Comparison of ENCODE assay signal across 25 mouse cellular contexts in the genomic region with DNA sequence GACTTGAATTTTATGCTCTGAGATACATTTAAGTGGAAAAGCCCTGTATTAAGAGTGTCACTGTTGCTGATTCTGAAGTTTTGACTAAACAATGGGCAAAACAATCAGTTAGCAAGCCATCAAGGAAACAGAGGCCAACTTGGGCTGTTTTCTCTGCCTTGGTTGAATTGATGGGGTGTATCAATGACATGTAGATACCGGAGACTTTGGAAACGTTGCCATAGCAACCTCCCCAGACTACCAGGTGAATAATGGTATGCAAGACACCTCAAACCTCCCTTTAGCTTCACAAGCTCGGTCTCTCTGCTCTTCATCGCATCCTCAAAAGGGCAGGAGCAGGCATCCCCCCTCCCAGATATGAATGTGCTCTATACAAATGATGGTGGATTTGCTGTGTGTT.
DNase-seq lines count a peak whose midpoint lies in the region; ATAC-seq and TF ChIP-seq lines count a peak whose summit lies in the region.
"Had no signal": no experiment of that assay in that cellular context is flagged by ENCODE, and none has a peak within 500 bp of the region (broad histone marks: within the 10 kb centered on the region; RNA-seq: fewer than 3 reads in every experiment).

No protein-coding gene starts in this region.

- peaks cover 10% of the 10 kb centered on the region for H3K4me1 ChIP-seq in midbrain, embryonic 14.5 days (ENCODE audit: control insufficient read depth, insufficient read depth, low read length)
- no peaks in the 10 kb centered on the region for H3K4me1 ChIP-seq in midbrain, embryonic 11.5 days (ENCODE audit: control insufficient read depth, insufficient read depth, low read length)
- peaks cover 22% of the 10 kb centered on the region for H3K4me1 ChIP-seq in hindbrain, embryonic 10.5 days (replicated peaks)
- H3K4me1 ChIP-seq in hindbrain, embryonic 16.5 days (ENCODE audit: control insufficient read depth, insufficient read depth, low read depth, low read length): peaks cover 10% of the 10 kb centered on the region
- no peaks in the 10 kb centered on the region for H3K4me1 ChIP-seq in lung, adult 2 months (ENCODE audit: control insufficient read depth, insufficient read depth, low read length)
- H3K4me1 ChIP-seq: forebrain, embryonic 13.5 days; heart, embryonic 13.5 days; limb, embryonic 12.5 days had no signal

- no peak for TF ChIP-seq POLR2A in lung, adult 2 months (IDR thresholded peaks at IDR 0.05; ENCODE audit: borderline replicate concordance, extremely low read depth, low read depth, low read length)

- H3K4me2 ChIP-seq in midbrain, embryonic 14.5 days (ENCODE audit: low read length): no peak overlapping the region
- H3K4me2 ChIP-seq in midbrain, embryonic 11.5 days: no peak overlapping the region
- H3K4me2 ChIP-seq in hindbrain, embryonic 16.5 days (ENCODE audit: low read length): no peak overlapping the region
- H3K4me2 ChIP-seq: forebrain, embryonic 13.5 days; heart, embryonic 13.5 days; limb, embryonic 12.5 days; liver, embryonic 11.5 days had no signal

- 46% methylated on average over 4 of the region's 4 CpGs for WGBS in midbrain, embryonic 14.5 days
- WGBS in midbrain, embryonic 11.5 days: 72% methylated on average over 4 of the region's 4 CpGs
- 67% methylated on average over 4 of the region's 4 CpGs for WGBS in hindbrain, embryonic 10.5 days
- WGBS in hindbrain, embryonic 16.5 days: 44% methylated on average over 4 of the region's 4 CpGs
- WGBS in lung, adult 2 months: 62% methylated on average over 4 of the region's 4 CpGs

- no peak for TF ChIP-seq CTCF in lung, adult 2 months (IDR thresholded peaks at IDR 0.05; ENCODE audit: insufficient read depth, low read length)

- peak overlapping the region; percentile 58; the same call in 1 of the 2 replicates for H3K27ac ChIP-seq in midbrain, embryonic 14.5 days (replicated peaks; ENCODE audit: low read depth, low read length)
- H3K27ac ChIP-seq in midbrain, embryonic 11.5 days (ENCODE audit: low read depth, low read length): no peak overlapping the region
- H3K27ac ChIP-seq in hindbrain, embryonic 10.5 days: peak overlapping the region; percentile 45
- H3K27ac ChIP-seq in hindbrain, embryonic 16.5 days (ENCODE audit: low read depth, low read length): peak overlapping the region; percentile 48; the same call in 1 of the 2 replicates
- H3K27ac ChIP-seq: forebrain, embryonic 13.5 days; heart, adult 2 months; heart, embryonic 13.5 days; limb, embryonic 12.5 days; stomach, postnatal 0 days had no signal

- H3K9me3 ChIP-seq in midbrain, embryonic 14.5 days (ENCODE audit: control insufficient read depth, low read length): no peaks in the 10 kb centered on the region
- H3K9me3 ChIP-seq in midbrain, embryonic 11.5 days (ENCODE audit: control insufficient read depth, low read length): no peaks in the 10 kb centered on the region
- H3K9me3 ChIP-seq in hindbrain, embryonic 10.5 days: peaks cover 3% of the 10 kb centered on the region; the same call in 1 of the 2 replicates
- no peaks in the 10 kb centered on the region for H3K9me3 ChIP-seq in hindbrain, embryonic 16.5 days (ENCODE audit: control insufficient read depth, low read length)
- H3K9me3 ChIP-seq: forebrain, embryonic 13.5 days; heart, embryonic 13.5 days; limb, embryonic 12.5 days had no signal

- H3K27me3 ChIP-seq in midbrain, embryonic 14.5 days (ENCODE audit: control insufficient read depth, insufficient read depth, low read length): no peaks in the 10 kb centered on the region
- no peaks in the 10 kb centered on the region for H3K27me3 ChIP-seq in midbrain, embryonic 11.5 days (ENCODE audit: control insufficient read depth, insufficient read depth, low read length)
- H3K27me3 ChIP-seq in hindbrain, embryonic 10.5 days (ENCODE audit: insufficient read depth, poor library complexity, severe bottlenecking): no peaks in the 10 kb centered on the region
- H3K27me3 ChIP-seq in hindbrain, embryonic 16.5 days (replicated peaks; ENCODE audit: control insufficient read depth, insufficient read depth, low read length): no peaks in the 10 kb centered on the region
- H3K27me3 ChIP-seq: forebrain, embryonic 13.5 days; heart, embryonic 13.5 days; limb, embryonic 12.5 days had no signal

- no peak overlapping the region for H3K4me3 ChIP-seq in midbrain, embryonic 14.5 days (replicated peaks; ENCODE audit: low read depth, low read length)
- H3K4me3 ChIP-seq in midbrain, embryonic 11.5 days (ENCODE audit: low read depth, low read length): no peak overlapping the region
- H3K4me3 ChIP-seq in hindbrain, embryonic 10.5 days: no peak overlapping the region
- H3K4me3 ChIP-seq in hindbrain, embryonic 16.5 days (ENCODE audit: low read length): no peak overlapping the region
- H3K4me3 ChIP-seq in lung, adult 2 months (replicated peaks; ENCODE audit: extremely low read depth, low read depth, low read length): no peak overlapping the region
- H3K4me3 ChIP-seq: forebrain, embryonic 13.5 days; heart, adult 2 months; heart, embryonic 13.5 days; limb, embryonic 12.5 days had no signal

- H3K36me3 ChIP-seq in midbrain, embryonic 14.5 days (ENCODE audit: control insufficient read depth, insufficient read depth, low read length): no peaks in the 10 kb centered on the region
- H3K36me3 ChIP-seq in midbrain, embryonic 11.5 days (ENCODE audit: control insufficient read depth, insufficient read depth, low read length): no peaks in the 10 kb centered on the region
- H3K36me3 ChIP-seq in hindbrain, embryonic 10.5 days: no peaks in the 10 kb centered on the region
- H3K36me3 ChIP-seq in hindbrain, embryonic 16.5 days (ENCODE audit: control insufficient read depth, insufficient read depth, low read length): no peaks in the 10 kb centered on the region
- H3K36me3 ChIP-seq: heart, embryonic 13.5 days; limb, embryonic 12.5 days had no signal

- peak; percentile 70 for DNase-seq in midbrain, embryonic 14.5 days
- no peak for DNase-seq in midbrain, embryonic 11.5 days (ENCODE audit: low spot score, missing footprints)
- DNase-seq in hindbrain, embryonic 10.5 days (ENCODE audit: low spot score): peak; percentile 15
- no peak for DNase-seq in lung, adult 2 months
- DNase-seq in thymus, postnatal 0 days (ENCODE audit: low spot score): no peak
- DNase-seq in adrenal gland, postnatal 10 days: no peak
- DNase-seq: adrenal gland, postnatal 36 days; cerebellum, adult 11-12 months; cerebellum, postnatal 25 days; embryo, embryonic 11 days; gastrocnemius, postnatal 36 days; heart, adult 2 months; heart, postnatal 14 days; kidney, adult 2 months; kidney, postnatal 10 days; liver, postnatal 0 days; lung, postnatal 10 days; right cerebral cortex, postnatal 14 days; thymus, adult 2 months had no signal

- H3K9ac ChIP-seq in midbrain, embryonic 14.5 days (replicated peaks; ENCODE audit: low read length): no peak overlapping the region
- no peak overlapping the region for H3K9ac ChIP-seq in midbrain, embryonic 11.5 days (ENCODE audit: low read length)
- no peak overlapping the region for H3K9ac ChIP-seq in hindbrain, embryonic 16.5 days (ENCODE audit: low read depth, low read length)
- H3K9ac ChIP-seq: forebrain, embryonic 13.5 days; heart, embryonic 13.5 days; limb, embryonic 12.5 days; liver, postnatal 0 days had no signal

- ATAC-seq in midbrain, embryonic 14.5 days (ENCODE audit: low FRiP score, low TSS enrichment): no peak
- no peak for ATAC-seq in midbrain, embryonic 11.5 days (ENCODE audit: low FRiP score)
- ATAC-seq in hindbrain, embryonic 16.5 days: no peak
- ATAC-seq: forebrain, embryonic 13.5 days; liver, postnatal 0 days had no signal

Comparison
In these comparisons a context has a peak if more than half of its experiments do, and no peak if none do; other contexts are left out.
1. DNase-seq: peak in midbrain, embryonic 14.5 days (single experiment) and hindbrain, embryonic 10.5 days (single experiment); none in midbrain, embryonic 11.5 days (single experiment), lung, adult 2 months (single experiment), thymus, postnatal 0 days (single experiment) and adrenal gland, postnatal 10 days (single experiment).